Comparison of ENCODE assay signal across 9 mouse cellular contexts in the genomic region with DNA sequence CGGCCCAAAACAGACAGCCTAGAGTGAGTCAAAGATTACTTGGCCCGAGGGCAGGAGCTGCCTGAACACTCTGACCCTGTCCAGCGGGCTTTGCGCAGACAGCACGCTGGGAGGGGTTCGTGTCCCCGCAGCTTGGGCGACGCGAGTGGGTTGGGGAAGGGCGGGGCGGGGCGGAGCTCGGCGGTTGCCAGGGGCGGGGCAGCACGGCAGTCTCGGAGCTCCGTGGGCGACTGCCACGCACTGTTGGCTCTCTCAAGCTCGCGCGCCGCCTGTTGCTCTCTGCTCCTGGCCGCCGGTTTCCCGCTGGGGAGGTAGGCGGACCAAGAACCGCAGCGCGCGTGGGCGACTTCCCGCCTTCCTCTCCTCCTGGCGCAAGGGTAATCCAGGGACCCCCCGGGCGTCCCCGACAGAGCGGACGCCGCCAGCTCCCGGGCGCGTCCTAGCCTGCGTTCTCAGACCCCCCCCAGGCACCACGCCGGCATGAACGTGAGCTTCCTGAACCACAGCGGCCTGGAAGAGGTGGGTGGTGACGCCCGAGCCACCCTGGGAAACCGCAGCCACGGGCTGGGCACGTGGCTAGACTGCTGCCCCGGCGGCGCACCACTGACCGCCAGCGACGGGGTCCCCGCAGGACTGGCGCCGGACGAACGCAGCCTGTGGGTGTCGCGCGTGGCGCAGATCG. TPM values are rescaled to one million over a fixed set of nuclear protein-coding genes. Genes with fewer than 3 reads are reported as not detected.
DNase-seq lines count a peak whose midpoint lies in the region; ATAC-seq lines count a peak whose summit lies in the region.
"Had no signal": no experiment of that assay in that cellular context is flagged by ENCODE, and none has a peak within 500 bp of the region (broad histone marks: within the 10 kb centered on the region; RNA-seq: fewer than 3 reads in every experiment).

A gene (plus strand): TSS at position 270 of the 682 bp plus-strand sequence.

- H3K4me3 ChIP-seq in heart, embryonic 10.5 days, result peak within 1 kb of the TSS; percentile 56
- H3K4me3 ChIP-seq in forebrain, embryonic 14.5 days (ENCODE audit: low read depth, low read length), result peak within 1 kb of the TSS; percentile 28
- H3K4me3 ChIP-seq in midbrain, embryonic 11.5 days (ENCODE audit: low read depth, low read length), result peak within 1 kb of the TSS; percentile 28

- H3K4me1 ChIP-seq in heart, embryonic 10.5 days, result peaks cover 26% of the 10 kb centered on the region
- peaks cover 3% of the 10 kb centered on the region; the same call in 1 of the 2 replicates for H3K4me1 ChIP-seq in forebrain, embryonic 14.5 days (ENCODE audit: control insufficient read depth, insufficient read depth, low read length)
- peaks cover 5% of the 10 kb centered on the region for H3K4me1 ChIP-seq in midbrain, embryonic 11.5 days (ENCODE audit: control insufficient read depth, insufficient read depth, low read length)

- WGBS in heart, embryonic 10.5 days, result under 1% methylated on average over 70 of the region's 71 CpGs
- WGBS in forebrain, embryonic 14.5 days, result 1% methylated on average over 65 of the region's 71 CpGs
- WGBS in midbrain, embryonic 11.5 days, result under 1% methylated on average over 58 of the region's 71 CpGs

- no peaks in the 10 kb centered on the region for H3K9me3 ChIP-seq in heart, embryonic 10.5 days
- no peaks in the 10 kb centered on the region for H3K9me3 ChIP-seq in forebrain, embryonic 14.5 days (replicated peaks; ENCODE audit: control insufficient read depth, low read length)
- H3K9me3 ChIP-seq in midbrain, embryonic 11.5 days (ENCODE audit: control insufficient read depth, low read length), result no peaks in the 10 kb centered on the region
- H3K9me3 ChIP-seq: G1E had no signal

- peak; percentile 47 for DNase-seq in heart, embryonic 10.5 days (ENCODE audit: low spot score)
- DNase-seq in heart, postnatal 14 days, result no peak
- peak; percentile 11 for DNase-seq in NIH3T3 (ENCODE audit: low read depth)
- DNase-seq in forebrain, embryonic 14.5 days (ENCODE audit: low spot score), result no peak
- peak; percentile 89 for DNase-seq in layer of hippocampus, adult 9-11 months
- DNase-seq in midbrain, embryonic 11.5 days (ENCODE audit: low spot score, missing footprints), result peak; percentile 87
- peak; percentile 88 for DNase-seq in telencephalon, adult 2 months (ENCODE audit: low read depth, low spot score)
- no peak for DNase-seq in c-Kit-positive CD71-positive TER-119-positive erythroid progenitor cells, embryonic 14.5 days (ENCODE audit: low spot score)

- peaks cover 82% of the 10 kb centered on the region for H3K27me3 ChIP-seq in heart, embryonic 10.5 days (ENCODE audit: insufficient read depth, poor library complexity, severe bottlenecking)
- peaks cover 73% of the 10 kb centered on the region for H3K27me3 ChIP-seq in forebrain, embryonic 14.5 days (replicated peaks; ENCODE audit: control insufficient read depth, insufficient read depth, low read length)
- peaks cover 44% of the 10 kb centered on the region for H3K27me3 ChIP-seq in midbrain, embryonic 11.5 days (ENCODE audit: control insufficient read depth, insufficient read depth, low read length)

- no peak for ATAC-seq in forebrain, embryonic 14.5 days
- ATAC-seq in midbrain, embryonic 11.5 days (ENCODE audit: low FRiP score), result no peak

- peak within 1 kb of the TSS; percentile 53 for H3K4me2 ChIP-seq in forebrain, embryonic 14.5 days (ENCODE audit: low read length)
- H3K4me2 ChIP-seq in midbrain, embryonic 11.5 days, result peak within 1 kb of the TSS; percentile 44

- H3K9ac ChIP-seq in forebrain, embryonic 14.5 days (ENCODE audit: low read length), result no peak within 1 kb of the TSS
- no peak within 1 kb of the TSS for H3K9ac ChIP-seq in midbrain, embryonic 11.5 days (ENCODE audit: low read length)

- intact Hi-C loops in heart, postnatal 14 days (cut with DNase I), result no loop called here

- H3K36me3 ChIP-seq in heart, embryonic 10.5 days, result no peaks in the 10 kb centered on the region
- no peaks in the 10 kb centered on the region for H3K36me3 ChIP-seq in forebrain, embryonic 14.5 days (ENCODE audit: control insufficient read depth, insufficient read depth, low read length)
- H3K36me3 ChIP-seq in midbrain, embryonic 11.5 days (ENCODE audit: control insufficient read depth, insufficient read depth, low read length), result no peaks in the 10 kb centered on the region
- H3K36me3 ChIP-seq: G1E had no signal

- no peak within 1 kb of the TSS for H3K27ac ChIP-seq in heart, embryonic 10.5 days
- no peak within 1 kb of the TSS for H3K27ac ChIP-seq in forebrain, embryonic 14.5 days (ENCODE audit: low read depth, low read length)
- H3K27ac ChIP-seq in midbrain, embryonic 11.5 days (ENCODE audit: low read depth, low read length), result no peak within 1 kb of the TSS

RNA-seq across cellular contexts. Expression of the gene that starts here (rescaled TPM):
- 0.48 TPM in 1 of 2 replicates, not detected in the other for polyA plus RNA-seq in heart, embryonic 10.5 days (2016; fragmentation: Nextera tagmentation; extraction: Ambion mirVana)
- not detected for total RNA-seq in heart, postnatal 14 days (2021)
- 2.3 and 3.2 TPM in 2 replicates for polyA plus RNA-seq in forebrain, embryonic 14.5 days (2014; fragmentation: Nextera tagmentation; extraction: Ambion mirVana)
- not detected in 2 replicates for polyA plus RNA-seq in midbrain, embryonic 11.5 days (2014; fragmentation: Nextera tagmentation; extraction: Ambion mirVana)
- total RNA-seq: G1E had no signal
- polyA plus RNA-seq: G1E had no signal

Comparison
In these comparisons a context has a peak if more than half of its experiments do, and no peak if none do; other contexts are left out.
1. Peak in DNase-seq and H3K4me3 ChIP-seq in heart, embryonic 10.5 days; RNA of the gene not detected or under 1 TPM.
2. Peak in DNase-seq, H3K4me3 ChIP-seq and H3K4me2 ChIP-seq in midbrain, embryonic 11.5 days; RNA of the gene not detected or under 1 TPM.
3. DNase-seq: peak in NIH3T3 (single experiment), layer of hippocampus, adult 9-11 months (single experiment) and telencephalon, adult 2 months (single experiment); none in heart, postnatal 14 days (0 of 2), forebrain, embryonic 14.5 days (single experiment) and c-Kit-positive CD71-positive TER-119-positive erythroid progenitor cells, embryonic 14.5 days (single experiment).
4. Peak in every context shown above with its lines, with median percentiles within 50 percentile points of each other: H3K4me3 ChIP-seq.